Mouse (Mus musculus): ENCODE data around the gene Ripor1. TPM values are rescaled to one million over a fixed set of nuclear protein-coding genes. Genes with fewer than 3 reads are reported as not detected.
A peak's percentile ranks its signal among the peaks of the same experiment; 100 is the strongest.

Ripor1 gene
- polyA plus RNA-seq, 1 experiment from 2014 or later = 26.5 TPM

DNA sequence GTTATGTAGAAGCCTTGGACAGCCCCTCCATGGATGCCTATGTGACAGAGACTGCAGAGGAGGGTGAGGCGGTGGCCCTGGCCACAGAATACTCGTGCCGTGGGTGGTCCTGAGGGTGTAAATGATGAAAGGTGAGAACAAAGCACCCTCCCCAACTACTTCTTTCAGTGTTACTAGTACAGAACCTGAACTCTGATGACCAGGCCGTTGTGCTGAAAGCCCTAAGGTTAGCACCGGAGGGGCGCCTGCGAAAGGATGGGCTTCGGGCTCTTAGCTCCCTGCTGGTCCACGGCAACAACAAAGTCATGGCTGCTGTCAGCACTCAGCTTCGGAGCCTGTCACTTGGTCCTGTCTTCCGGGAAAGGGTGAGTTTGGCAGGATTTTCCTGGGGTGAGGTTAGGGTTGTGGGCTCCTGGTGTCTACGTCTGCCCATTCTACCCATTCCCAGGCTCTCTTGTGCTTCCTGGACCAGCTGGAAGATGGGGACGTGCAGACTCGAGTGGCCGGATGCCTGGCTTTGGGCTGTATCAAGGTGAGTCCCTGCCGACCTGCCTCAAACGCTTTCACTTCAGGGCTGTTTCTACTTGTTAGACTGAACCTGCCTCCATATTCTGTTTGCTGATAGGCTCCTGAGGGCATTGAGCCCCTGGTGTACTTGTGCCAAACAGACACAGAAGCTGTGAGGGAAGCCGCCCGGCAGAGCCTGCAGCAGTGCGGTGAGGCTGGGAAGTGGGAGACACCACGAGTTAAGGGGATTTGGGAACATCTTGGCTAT lies 16.1 kb downstream of the Ripor1 start:
- Histone ChIP-seq H3K4me3 (no peak overlapping the region), H3K27me3 (no peaks in the 10 kb centered on the region), H3K27ac (replicated peaks) (peak overlapping the region; percentile 74), H3K4me1 (peaks cover 37% of the 10 kb centered on the region), H3K36me3 (peaks cover 52% of the 10 kb centered on the region), H3K9ac (replicated peaks) (no peak overlapping the region), H3K4me2 (replicated peaks) (no peak overlapping the region), H3K9me3 (no peaks in the 10 kb centered on the region)
- ATAC-seq (replicated peaks) = no peak
- 88% methylated on average over 21 of the region's 21 CpGs for WGBS

DNA sequence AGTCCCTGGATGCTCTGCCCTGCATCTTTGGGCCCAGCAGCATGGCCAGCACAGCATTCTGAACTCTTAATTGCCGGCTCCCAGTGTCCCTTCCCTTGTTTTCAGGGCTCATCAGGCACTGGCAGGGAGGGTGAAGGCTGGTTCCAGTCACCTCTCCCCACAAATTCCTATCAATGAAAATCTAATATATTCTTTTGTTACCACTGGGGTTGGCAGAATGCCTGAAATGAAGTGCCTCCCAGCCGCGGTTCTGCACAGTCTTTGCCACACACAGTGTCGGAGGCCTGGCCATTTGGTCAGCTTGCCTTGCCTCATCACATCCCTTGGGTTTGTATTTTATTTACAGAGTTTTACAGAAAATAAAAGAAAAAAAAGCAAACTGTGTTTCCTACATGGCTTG lies 16.8 kb downstream of the Ripor1 start:
- peaks cover 45% of the 10 kb centered on the region for H3K36me3 ChIP-seq
- no peaks in the 10 kb centered on the region for H3K27me3 ChIP-seq
- H3K27ac ChIP-seq (replicated peaks) = peak overlapping the region; percentile 74
- no peak overlapping the region for H3K9ac ChIP-seq (replicated peaks)
- H3K4me1 ChIP-seq = peaks cover 37% of the 10 kb centered on the region
- H3K4me2 ChIP-seq (replicated peaks) = no peak overlapping the region
- WGBS = 24% methylated on average over 4 of the region's 4 CpGs
- ATAC-seq (replicated peaks) = 0 out of 2 replicates have a peak, but pooled peaks have one; percentile 21
- no peaks in the 10 kb centered on the region for H3K9me3 ChIP-seq
- no peak overlapping the region for H3K4me3 ChIP-seq

DNA sequence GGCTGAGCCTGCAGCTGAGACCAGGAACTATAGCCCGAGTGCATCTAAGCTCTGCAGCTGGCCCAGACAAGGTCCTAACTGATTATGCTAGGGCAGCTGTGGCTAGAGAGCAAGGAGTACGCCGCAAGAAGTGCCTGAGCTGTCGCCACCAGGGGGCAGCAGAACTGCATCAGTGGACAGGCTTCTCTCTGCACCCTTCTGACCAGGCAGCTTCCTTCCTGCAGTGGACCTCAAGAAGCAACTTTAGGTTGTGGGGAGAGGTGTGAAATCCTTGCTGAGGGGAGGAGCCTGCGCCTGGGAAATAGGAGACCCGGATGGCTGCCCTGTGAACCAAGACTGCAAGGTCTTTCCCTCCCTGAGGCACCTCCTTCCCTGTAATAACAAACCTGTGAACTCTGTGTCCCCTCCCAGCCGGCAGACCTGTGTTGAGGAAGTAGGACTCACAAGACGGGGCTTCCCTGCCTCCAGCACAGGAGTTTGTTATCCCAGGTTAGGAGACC lies 17.4 kb downstream of the Ripor1 start:
- H3K4me2 ChIP-seq (replicated peaks) = no peak overlapping the region
- no peaks in the 10 kb centered on the region for H3K9me3 ChIP-seq
- peaks cover 38% of the 10 kb centered on the region for H3K36me3 ChIP-seq
- H3K4me3 ChIP-seq = no peak overlapping the region
- H3K9ac ChIP-seq (replicated peaks) = no peak overlapping the region
- WGBS = 7% methylated on average over 8 of the region's 8 CpGs
- no peaks in the 10 kb centered on the region for H3K27me3 ChIP-seq
- H3K27ac ChIP-seq (replicated peaks) = peak overlapping the region; percentile 74
- ATAC-seq (replicated peaks) = peak; percentile 80
- H3K4me1 ChIP-seq = peaks cover 37% of the 10 kb centered on the region

DNA sequence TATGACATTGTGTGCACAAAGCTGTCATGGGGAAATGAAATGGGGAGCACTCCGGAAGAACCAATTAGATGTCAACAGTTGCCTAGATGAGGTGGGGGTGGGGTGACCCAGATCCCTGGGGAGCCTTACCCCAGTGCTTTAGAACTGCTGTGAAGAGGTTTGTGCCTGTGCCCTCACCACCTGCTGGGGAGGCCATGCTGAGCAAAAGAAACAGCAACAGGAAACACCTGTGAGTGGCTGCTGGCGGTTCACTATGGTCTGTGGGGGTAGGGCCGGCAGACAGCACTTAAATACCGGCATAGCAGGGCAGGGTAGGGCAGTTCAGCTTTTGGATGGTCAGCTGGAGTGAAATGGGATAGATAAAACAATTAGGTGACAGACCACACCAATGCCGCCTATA lies 18.1 kb downstream of the Ripor1 start:
- no peak overlapping the region for H3K4me2 ChIP-seq (replicated peaks)
- peaks cover 37% of the 10 kb centered on the region for H3K4me1 ChIP-seq
- no peaks in the 10 kb centered on the region for H3K9me3 ChIP-seq
- H3K36me3 ChIP-seq = peaks cover 32% of the 10 kb centered on the region
- H3K27ac ChIP-seq (replicated peaks) = peak overlapping the region; percentile 74; the same call in 1 of the 2 replicates
- no peak for ATAC-seq (replicated peaks)
- 24% methylated on average over 5 of the region's 5 CpGs for WGBS
- H3K9ac ChIP-seq (replicated peaks) = no peak overlapping the region
- H3K27me3 ChIP-seq = no peaks in the 10 kb centered on the region
- H3K4me3 ChIP-seq = no peak overlapping the region

DNA sequence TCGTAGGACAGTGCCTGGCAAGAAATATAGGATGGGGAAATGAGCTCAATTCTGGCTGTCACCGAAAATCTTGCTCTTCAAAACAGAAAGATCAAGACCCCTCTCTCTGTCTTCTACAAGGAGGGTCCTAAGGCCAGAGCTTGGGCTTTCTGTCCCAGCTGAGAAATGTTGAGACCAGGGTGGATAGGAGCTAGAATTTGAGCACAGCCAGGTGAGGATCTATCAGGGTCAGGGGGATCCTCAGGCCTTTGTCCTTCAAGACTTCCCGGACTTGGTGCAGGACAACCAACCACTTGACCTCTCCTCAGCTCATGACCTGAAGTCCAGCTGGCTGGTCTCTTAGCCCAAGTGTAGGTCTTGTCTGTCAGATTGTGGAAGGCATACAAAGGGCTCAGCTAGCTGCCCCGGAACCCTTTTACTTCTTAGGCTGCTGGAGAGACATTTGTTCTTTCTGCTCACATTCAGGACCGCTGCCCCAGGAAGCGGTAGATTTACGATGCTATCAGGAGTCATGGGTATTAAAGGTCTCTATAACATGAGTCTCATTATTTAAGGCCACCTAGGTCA lies 18.7 kb downstream of the Ripor1 start:
- Histone ChIP-seq H3K36me3 (peaks cover 26% of the 10 kb centered on the region), H3K4me1 (peaks cover 37% of the 10 kb centered on the region), H3K9me3 (no peaks in the 10 kb centered on the region), H3K4me3 (no peak overlapping the region), H3K27ac (replicated peaks) (peak overlapping the region; percentile 76), H3K4me2 (replicated peaks) (no peak overlapping the region), H3K27me3 (no peaks in the 10 kb centered on the region), H3K9ac (replicated peaks) (no peak overlapping the region)
- no peak for ATAC-seq (replicated peaks)
- 53% methylated on average over 7 of the region's 7 CpGs for WGBS

DNA sequence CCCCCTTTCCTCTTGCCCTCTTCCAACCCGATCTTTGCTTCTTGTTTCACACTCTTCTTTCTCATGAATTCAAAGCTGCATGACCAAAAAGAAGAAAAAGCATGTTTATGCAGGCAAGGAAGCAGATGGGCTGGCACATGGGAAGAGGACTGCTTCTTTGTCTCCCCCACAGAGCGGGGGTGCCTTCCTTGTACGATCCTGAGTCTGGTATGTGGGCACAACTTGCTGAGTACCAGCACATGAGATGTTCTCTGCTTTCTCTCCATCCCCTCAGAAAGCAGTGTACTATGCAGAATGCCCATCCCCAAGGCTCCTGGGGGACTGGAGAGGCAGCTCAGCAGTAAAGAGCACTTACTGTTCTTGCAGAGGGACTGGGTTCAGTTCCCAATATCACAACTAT lies 19.3 kb downstream of the Ripor1 start:
- Histone ChIP-seq H3K4me1 (peaks cover 37% of the 10 kb centered on the region), H3K9ac (replicated peaks) (0 out of 2 replicates have a peak overlapping the region, but pooled peaks have one; percentile 5), H3K36me3 (peaks cover 22% of the 10 kb centered on the region), H3K4me2 (replicated peaks) (no peak overlapping the region), H3K27me3 (no peaks in the 10 kb centered on the region), H3K9me3 (no peaks in the 10 kb centered on the region), H3K4me3 (no peak overlapping the region), H3K27ac (replicated peaks) (peak overlapping the region; percentile 76)
- WGBS = 59% methylated on average over 3 of the region's 3 CpGs
- ATAC-seq (replicated peaks) = no peak

DNA sequence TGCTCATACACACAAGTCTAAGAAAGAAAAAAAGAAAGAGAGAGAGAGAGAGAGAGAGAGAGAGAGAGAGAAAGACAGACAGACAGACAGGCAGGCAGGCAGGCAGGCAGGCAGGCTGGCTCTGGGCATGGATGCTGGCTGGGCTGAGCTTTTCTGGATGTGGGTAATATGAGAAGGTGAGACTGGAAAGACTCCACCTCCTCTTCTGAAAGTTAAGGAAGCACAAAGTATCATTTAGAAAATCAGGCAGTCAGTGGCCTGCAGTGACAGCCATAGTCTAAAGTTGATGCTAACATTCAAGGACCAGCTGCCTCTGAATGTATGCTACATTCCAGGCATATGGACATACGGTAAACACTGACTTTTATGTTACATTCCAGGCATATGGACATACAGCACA lies 19.8 kb downstream of the Ripor1 start:
- 73% methylated on average over 1 of the region's 1 CpGs for WGBS
- no peak overlapping the region for H3K4me2 ChIP-seq (replicated peaks)
- no peak for ATAC-seq (replicated peaks)
- peaks cover 37% of the 10 kb centered on the region for H3K4me1 ChIP-seq
- peak overlapping the region; percentile 76 for H3K27ac ChIP-seq (replicated peaks)
- no peak overlapping the region for H3K9ac ChIP-seq (replicated peaks)
- H3K4me3 ChIP-seq = no peak overlapping the region
- H3K9me3 ChIP-seq = no peaks in the 10 kb centered on the region
- H3K36me3 ChIP-seq = peaks cover 18% of the 10 kb centered on the region
- no peaks in the 10 kb centered on the region for H3K27me3 ChIP-seq

DNA sequence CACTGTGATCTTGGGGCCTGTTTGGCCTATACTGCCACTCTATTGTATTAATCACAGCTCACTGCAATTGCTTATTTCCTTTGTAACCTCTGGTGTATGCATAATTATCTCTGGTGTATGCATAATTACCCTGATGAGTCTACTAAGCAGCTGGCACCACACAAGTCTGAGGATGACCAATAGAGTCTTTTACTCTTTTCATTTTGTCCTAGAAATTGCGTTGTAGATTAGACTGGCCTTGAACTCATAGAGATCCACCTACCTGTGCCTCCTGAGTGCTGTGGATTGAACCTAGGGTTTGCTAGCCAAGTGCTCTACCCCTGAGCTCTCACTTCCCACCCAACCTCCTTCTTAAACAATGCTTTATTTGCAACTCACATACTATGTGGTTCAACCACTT lies 21.0 kb downstream of the Ripor1 start:
- Histone ChIP-seq H3K27ac (replicated peaks) (no peak overlapping the region), H3K4me3 (no peak overlapping the region), H3K27me3 (no peaks in the 10 kb centered on the region), H3K9me3 (no peaks in the 10 kb centered on the region), H3K9ac (replicated peaks) (no peak overlapping the region), H3K4me1 (peaks cover 37% of the 10 kb centered on the region), H3K4me2 (replicated peaks) (no peak overlapping the region), H3K36me3 (peaks cover 6% of the 10 kb centered on the region; the same call in 1 of the 2 replicates)
- ATAC-seq (replicated peaks) = no peak
- whole genome bisulfite sequencing = 63% methylated on average over 1 of the region's 1 CpGs

DNA sequence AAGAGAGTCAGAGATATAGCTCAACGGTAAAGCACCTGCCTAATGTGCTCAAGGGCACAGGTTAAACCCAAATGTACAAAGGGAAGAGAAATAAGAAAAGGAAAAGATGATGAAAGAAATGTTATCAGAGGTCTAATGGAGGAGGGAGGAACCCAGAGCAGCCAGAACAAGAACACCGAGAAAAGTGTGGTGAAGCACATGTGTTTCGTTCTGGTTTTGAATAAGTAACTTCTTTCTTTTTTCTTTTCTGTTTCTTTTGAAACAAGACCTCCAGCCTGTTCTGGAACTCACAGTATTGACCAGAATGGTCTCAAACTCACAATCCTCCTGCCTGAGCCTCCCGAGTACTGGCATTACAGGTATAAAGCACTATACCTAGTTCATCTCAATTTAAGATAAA lies 24.3 kb downstream of the Ripor1 start:
- no peaks in the 10 kb centered on the region for H3K27me3 ChIP-seq
- no peak overlapping the region for H3K9ac ChIP-seq (replicated peaks)
- peaks cover 7% of the 10 kb centered on the region for H3K4me1 ChIP-seq
- no peak overlapping the region for H3K27ac ChIP-seq (replicated peaks)
- H3K4me3 ChIP-seq = no peak overlapping the region
- no peak overlapping the region for H3K4me2 ChIP-seq (replicated peaks)
- 85% methylated on average over 4 of the region's 4 CpGs for WGBS
- no peak for ATAC-seq (replicated peaks)
- H3K9me3 ChIP-seq = no peaks in the 10 kb centered on the region
- H3K36me3 ChIP-seq = no peaks in the 10 kb centered on the region

DNA sequence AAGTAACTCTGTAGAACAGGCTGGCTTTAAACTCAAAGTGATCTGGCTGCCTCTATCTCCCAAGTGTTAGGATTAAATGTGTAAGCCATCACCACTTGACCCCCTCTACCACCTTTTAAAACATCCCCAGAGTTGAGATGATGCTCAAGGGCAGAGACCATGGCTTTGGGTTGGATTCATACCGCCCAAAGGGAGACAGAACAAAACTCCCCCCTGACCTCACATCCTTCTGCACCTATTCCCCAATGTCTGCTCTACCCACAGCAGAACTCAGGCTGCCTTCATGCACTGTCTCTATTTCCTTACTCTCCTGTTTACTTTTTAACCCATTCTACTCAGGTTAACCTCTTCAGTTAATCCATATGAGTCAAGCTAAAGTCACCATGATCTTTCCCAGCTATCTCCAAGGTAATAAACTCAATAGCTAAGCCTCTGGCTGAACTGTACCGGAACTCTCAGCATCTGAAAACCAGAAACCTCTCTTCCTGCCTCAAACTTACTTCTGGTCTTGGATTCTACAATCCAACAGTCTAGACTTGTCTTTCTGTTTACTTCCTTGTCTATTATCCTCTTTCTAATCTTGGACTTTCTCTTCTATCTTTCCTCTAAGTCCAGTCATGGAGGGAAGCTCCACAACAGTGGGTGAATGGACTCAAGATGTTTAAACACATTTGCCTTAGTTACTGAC lies 29.9 kb downstream of the Ripor1 start:
- H3K9me3 ChIP-seq = no peaks in the 10 kb centered on the region
- H3K4me1 ChIP-seq = peaks cover 33% of the 10 kb centered on the region
- H3K36me3 ChIP-seq = no peaks in the 10 kb centered on the region
- WGBS = 91% methylated on average over 2 of the region's 2 CpGs
- H3K27ac ChIP-seq (replicated peaks) = no peak overlapping the region
- peak overlapping the region; percentile 93 for H3K4me3 ChIP-seq
- H3K27me3 ChIP-seq = no peaks in the 10 kb centered on the region
- H3K4me2 ChIP-seq (replicated peaks) = peak overlapping the region; percentile 78
- ATAC-seq (replicated peaks) = no peak
- H3K9ac ChIP-seq (replicated peaks) = no peak overlapping the region

DNA sequence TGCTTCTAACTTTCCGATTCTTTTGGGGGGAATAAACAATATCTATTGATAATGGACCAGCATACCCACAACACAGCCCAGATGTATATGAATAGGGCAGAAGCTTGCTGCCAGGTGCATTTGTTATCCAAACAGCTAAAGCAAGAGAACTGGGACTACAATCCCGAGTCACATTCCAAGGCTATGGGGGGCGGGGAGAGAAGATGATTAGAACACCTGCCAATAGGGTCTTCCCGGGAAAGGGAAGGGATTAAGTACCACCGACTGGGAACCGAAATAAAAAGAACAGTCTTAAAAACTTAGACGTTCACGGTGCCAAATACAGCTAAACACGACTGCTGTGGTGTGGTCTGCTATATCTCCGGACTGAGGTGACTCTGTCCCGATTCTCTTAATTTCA lies 30.4 kb downstream of the Ripor1 start:
- H3K27ac ChIP-seq (replicated peaks) = peak overlapping the region; percentile 100
- whole genome bisulfite sequencing = 1% methylated on average over 11 of the region's 11 CpGs

More for the DNA sequence above, 30.4 kb downstream of the Ripor1 start:
- peak overlapping the region; percentile 98 for H3K9ac ChIP-seq (replicated peaks)
- no peaks in the 10 kb centered on the region for H3K27me3 ChIP-seq
- H3K9me3 ChIP-seq = no peaks in the 10 kb centered on the region
- H3K36me3 ChIP-seq = no peaks in the 10 kb centered on the region
- peaks cover 37% of the 10 kb centered on the region for H3K4me1 ChIP-seq
- no peak for ATAC-seq (replicated peaks)
- H3K4me3 ChIP-seq = peak overlapping the region; percentile 93
- peak overlapping the region; percentile 78 for H3K4me2 ChIP-seq (replicated peaks)
